Mouse (Mus musculus): Measurements from ENCODE around the gene Med29. TPM values are rescaled to one million over a fixed set of nuclear protein-coding genes. Genes with fewer than 3 reads are reported as not detected.
A peak's percentile ranks its signal among the peaks of the same experiment; 100 is the strongest.

Gene Med29
- polyA plus RNA-seq, 1 experiment from 2014 or later = 57.7 TPM

DNA sequence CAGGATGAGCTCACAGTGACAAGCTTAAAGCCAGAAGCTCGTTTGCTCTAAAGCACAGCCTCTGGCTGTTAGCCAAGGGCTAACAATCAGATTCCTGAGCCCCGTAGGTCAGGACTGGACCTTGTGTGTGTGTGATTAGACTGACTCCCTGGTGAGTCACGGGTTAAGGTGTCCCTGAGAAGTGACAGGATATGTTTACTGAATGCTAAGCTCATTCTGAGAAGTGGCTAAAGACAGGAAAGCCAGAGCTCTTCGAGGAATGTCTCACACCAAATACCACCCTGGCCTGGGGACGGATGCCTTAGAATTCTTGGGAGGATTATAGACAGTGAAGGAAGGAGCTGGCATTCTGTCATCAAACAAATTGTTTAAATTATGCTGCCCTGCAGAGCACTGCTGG lies 34.5 kb downstream of the Med29 start:
- peaks cover 28% of the 10 kb centered on the region for H3K4me1 ChIP-seq
- WGBS = 20% methylated on average over 5 of the region's 5 CpGs
- H3K4me2 ChIP-seq = no peak overlapping the region
- ATAC-seq (replicated peaks; ENCODE audit: low FRiP score) = no peak
- no peaks in the 10 kb centered on the region for H3K9me3 ChIP-seq (replicated peaks)
- H3K4me3 ChIP-seq (replicated peaks) = no peak overlapping the region
- 0 out of 2 replicates have a peak overlapping the region, but pooled peaks have one; percentile 11 for H3K9ac ChIP-seq
- no peaks in the 10 kb centered on the region for H3K27me3 ChIP-seq
- H3K27ac ChIP-seq = peak overlapping the region; percentile 87
- H3K36me3 ChIP-seq = peaks cover 69% of the 10 kb centered on the region

DNA sequence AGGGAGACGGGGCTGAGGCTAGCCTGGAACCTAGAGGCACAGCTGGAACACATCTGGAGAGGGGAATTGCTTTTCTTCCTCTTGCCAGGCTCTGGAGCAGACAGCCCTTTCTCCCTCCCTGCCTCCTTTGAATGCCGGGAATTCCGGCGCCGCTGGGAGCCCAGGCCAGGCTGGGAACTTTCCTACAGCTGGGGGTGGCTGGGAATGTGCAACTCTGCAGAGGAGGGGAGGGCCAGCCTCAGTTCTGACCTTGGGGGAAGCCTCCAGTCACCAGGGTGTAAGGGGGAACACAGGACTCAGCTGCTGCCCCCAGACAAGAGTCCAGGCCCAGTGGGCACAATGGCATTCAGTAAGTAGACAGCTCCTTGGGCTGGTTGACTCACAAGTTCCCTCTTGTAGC lies 35.5 kb downstream of the Med29 start:
- Histone ChIP-seq H3K4me3 (replicated peaks) (no peak overlapping the region), H3K36me3 (peaks cover 69% of the 10 kb centered on the region), H3K4me2 (no peak overlapping the region), H3K9ac (peak overlapping the region; percentile 21; the same call in 1 of the 2 replicates), H3K4me1 (peaks cover 30% of the 10 kb centered on the region), H3K27me3 (no peaks in the 10 kb centered on the region), H3K9me3 (replicated peaks) (no peaks in the 10 kb centered on the region), H3K27ac (peak overlapping the region; percentile 87)
- 3% methylated on average over 5 of the region's 5 CpGs for WGBS
- peak; percentile 60 for ATAC-seq (replicated peaks; ENCODE audit: low FRiP score)

DNA sequence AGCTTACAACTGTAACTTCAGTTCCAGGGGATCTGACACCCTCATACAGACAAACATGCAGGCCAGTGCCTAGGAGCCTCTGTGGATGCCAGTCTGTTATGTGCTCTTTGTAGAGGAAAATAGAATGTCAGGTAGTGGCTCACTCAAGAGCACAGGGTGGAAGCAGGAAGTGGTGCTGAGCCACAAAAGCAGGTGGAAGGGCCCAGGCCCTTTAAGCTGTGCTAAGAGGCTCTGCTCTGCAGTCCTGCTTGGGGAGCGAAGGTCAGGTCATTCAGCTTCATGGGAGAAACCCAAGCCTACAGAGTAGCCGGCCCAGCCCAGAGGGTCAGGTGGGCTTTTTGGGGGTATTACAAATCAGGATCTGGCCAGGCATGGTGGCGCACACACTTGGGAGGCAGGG lies 37.3 kb downstream of the Med29 start:
- Histone ChIP-seq H3K27ac (no peak overlapping the region), H3K4me3 (replicated peaks) (no peak overlapping the region), H3K4me1 (peaks cover 36% of the 10 kb centered on the region), H3K36me3 (peaks cover 56% of the 10 kb centered on the region), H3K4me2 (no peak overlapping the region), H3K9me3 (replicated peaks) (no peaks in the 10 kb centered on the region), H3K27me3 (no peaks in the 10 kb centered on the region), H3K9ac (no peak overlapping the region)
- WGBS = 81% methylated on average over 3 of the region's 3 CpGs
- ATAC-seq (replicated peaks; ENCODE audit: low FRiP score) = no peak

DNA sequence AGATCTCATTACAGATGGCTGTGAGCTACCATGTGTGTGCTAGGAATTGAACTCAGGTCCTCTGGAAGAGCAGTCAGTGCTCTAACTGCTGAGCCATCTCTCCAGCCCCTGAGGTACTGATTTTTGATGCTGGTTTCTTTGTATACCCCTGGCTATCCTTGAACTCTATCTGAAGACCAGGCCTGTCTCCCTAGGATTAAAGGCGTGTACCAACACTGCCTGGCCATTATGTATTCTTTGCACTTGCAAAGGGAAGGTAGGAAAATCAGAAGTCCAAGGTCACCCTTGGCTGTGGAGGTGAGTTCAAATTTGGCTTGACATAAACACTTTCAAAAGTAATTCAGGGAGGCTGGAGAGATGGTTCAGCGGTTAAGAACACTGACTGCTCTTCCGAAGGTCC lies 37.9 kb downstream of the Med29 start:
- H3K9ac ChIP-seq = no peak overlapping the region

DNA sequence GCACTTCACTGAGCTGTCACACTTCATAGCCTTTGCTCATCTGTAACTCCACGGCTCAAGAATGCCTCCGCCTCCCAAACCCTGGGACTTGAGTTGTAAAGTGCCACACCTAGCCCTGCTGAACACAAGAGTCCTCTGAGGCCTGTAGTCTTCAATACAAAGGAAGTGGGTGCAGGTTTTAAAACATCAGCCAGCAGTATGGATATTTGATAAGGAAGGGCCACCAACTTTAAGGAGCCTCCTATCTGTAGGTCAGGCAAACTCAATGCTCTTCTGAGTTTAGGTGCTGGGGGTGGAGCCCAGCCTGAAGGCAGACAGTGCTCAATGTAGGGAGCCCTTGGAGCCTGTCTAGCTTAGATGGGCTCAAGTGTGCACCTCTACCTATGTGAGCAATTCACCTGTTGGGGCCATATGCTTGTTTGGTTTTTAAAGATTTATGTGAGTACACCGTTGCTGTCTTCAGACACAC lies 38.4 kb downstream of the Med29 start:
- no peak for ATAC-seq (replicated peaks; ENCODE audit: low FRiP score)
- Histone ChIP-seq H3K4me3 (replicated peaks) (no peak overlapping the region), H3K36me3 (peaks cover 45% of the 10 kb centered on the region), H3K4me2 (no peak overlapping the region), H3K9ac (no peak overlapping the region), H3K9me3 (replicated peaks) (no peaks in the 10 kb centered on the region), H3K27me3 (no peaks in the 10 kb centered on the region), H3K4me1 (peaks cover 44% of the 10 kb centered on the region), H3K27ac (no peak overlapping the region)
- 64% methylated on average over 3 of the region's 3 CpGs for WGBS

More for the DNA sequence above, 37.9 kb downstream of the Med29 start:
- Histone ChIP-seq H3K9me3 (replicated peaks) (no peaks in the 10 kb centered on the region), H3K4me1 (peaks cover 42% of the 10 kb centered on the region), H3K27me3 (no peaks in the 10 kb centered on the region), H3K4me3 (replicated peaks) (no peak overlapping the region), H3K4me2 (no peak overlapping the region), H3K36me3 (peaks cover 50% of the 10 kb centered on the region), H3K27ac (no peak overlapping the region)
- no peak for ATAC-seq (replicated peaks; ENCODE audit: low FRiP score)
- WGBS = 90% methylated on average over 3 of the region's 3 CpGs

DNA sequence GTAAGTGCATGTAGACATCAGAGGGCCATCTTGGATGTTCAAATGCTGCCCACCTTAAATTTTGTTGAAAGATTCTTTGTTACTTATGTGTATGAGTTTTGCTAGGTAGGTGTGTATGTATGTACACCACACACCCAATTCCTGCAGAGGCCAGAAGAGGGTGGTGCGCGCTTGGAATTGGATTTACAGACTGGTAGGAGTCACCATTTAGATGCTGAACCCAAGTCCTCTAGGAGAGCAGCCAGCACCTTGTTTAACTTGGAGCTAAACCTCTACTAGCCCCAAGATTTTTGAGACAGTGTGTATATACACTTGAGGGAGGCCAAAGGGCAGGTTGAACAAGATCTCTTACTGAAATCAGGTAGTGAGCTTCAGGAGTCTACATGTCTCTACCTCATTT lies 39.2 kb downstream of the Med29 start:
- 0 out of 2 replicates have a peak overlapping the region, but pooled peaks have one; percentile 2 for H3K27ac ChIP-seq
- WGBS = 94% methylated on average over 2 of the region's 2 CpGs

DNA sequence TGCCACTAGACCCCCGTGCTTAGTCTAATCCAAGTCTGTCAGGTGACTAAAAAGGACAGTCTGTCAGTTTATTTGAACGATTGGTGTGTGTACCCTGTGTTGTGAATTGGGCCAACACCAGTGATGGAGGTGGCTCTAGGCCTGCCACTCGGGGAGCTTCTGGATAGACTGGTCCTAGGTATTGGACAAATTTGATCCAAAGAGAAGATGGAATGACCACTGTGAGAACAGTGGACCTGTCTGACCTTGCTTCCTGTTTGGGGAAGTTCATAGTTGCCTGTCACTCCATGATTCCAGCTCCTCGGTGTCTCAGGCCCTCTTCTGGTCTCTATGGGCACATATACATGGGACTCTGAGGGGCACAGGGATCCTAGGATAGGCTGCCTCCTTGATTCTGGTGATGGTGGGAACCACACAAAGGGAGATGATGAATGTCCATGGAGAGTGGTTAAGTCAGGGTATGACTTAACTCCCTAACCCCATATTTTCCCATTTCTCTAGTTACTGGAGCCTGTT lies 40.8 kb downstream of the Med29 start:
- peak overlapping the region; percentile 99 for H3K9ac ChIP-seq
- ATAC-seq (replicated peaks; ENCODE audit: low FRiP score) = no peak
- WGBS = 33% methylated on average over 4 of the region's 4 CpGs
- H3K4me2 ChIP-seq = peak overlapping the region; percentile 71
- peaks cover 20% of the 10 kb centered on the region for H3K4me1 ChIP-seq
- no peaks in the 10 kb centered on the region for H3K9me3 ChIP-seq (replicated peaks)
- peaks cover 38% of the 10 kb centered on the region for H3K36me3 ChIP-seq
- H3K27me3 ChIP-seq = no peaks in the 10 kb centered on the region
- peak overlapping the region; percentile 74 for H3K4me3 ChIP-seq (replicated peaks)
- H3K27ac ChIP-seq = no peak overlapping the region

More for the DNA sequence above, 39.2 kb downstream of the Med29 start:
- no peak for ATAC-seq (replicated peaks; ENCODE audit: low FRiP score)
- Histone ChIP-seq H3K9ac (no peak overlapping the region), H3K4me2 (no peak overlapping the region), H3K9me3 (replicated peaks) (no peaks in the 10 kb centered on the region), H3K4me3 (replicated peaks) (no peak overlapping the region), H3K27me3 (no peaks in the 10 kb centered on the region), H3K4me1 (peaks cover 35% of the 10 kb centered on the region), H3K36me3 (peaks cover 38% of the 10 kb centered on the region)

DNA sequence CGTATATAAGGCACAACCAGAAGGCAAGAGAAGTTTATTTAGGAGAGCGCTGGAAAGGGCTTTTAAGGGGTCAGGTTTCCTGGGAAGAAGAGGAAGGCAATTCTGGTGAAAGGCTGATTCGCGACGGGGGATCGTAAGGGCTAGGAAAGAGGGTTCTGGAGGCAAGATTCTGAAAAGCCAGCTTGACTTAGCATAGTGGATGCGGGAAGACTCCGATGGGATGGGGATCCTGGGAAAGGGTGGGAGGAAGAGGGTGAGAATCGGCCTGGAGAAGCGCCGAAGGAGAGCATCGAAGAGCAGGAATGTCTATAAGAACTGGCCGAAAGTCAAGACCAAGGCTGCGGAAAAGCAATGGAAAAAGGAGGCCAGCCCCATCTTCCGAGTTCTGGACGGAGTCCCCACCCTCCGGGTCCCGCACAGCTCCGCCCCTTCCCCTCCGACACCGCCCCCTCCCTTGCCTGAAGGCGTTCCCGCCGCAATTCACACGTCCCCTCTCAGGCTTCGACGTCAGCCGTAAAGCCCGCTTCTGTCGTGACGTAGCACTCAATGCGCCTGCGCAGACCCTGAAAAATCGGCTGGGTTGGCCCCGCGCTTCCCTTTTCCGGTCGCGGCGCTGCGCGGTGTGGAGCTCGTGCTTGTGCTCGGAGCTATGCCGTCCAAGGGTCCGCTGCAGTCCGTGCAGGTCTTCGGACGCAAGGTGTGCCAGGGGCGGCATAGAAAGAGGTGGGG lies 42.2 kb downstream of the Med29 start, which contains the start of gene Rps16:
Gene Rps16, plus strand, starts transcription at position 498 of the 729 bp plus-strand sequence.
- peak; percentile 93 for ATAC-seq (replicated peaks; ENCODE audit: low FRiP score)
- peak within 1 kb of the TSS; percentile 94 for H3K27ac ChIP-seq
- H3K4me3 ChIP-seq (replicated peaks) = peak within 1 kb of the TSS; percentile 74
- H3K9ac ChIP-seq = peak within 1 kb of the TSS; percentile 99
- no peaks in the 10 kb centered on the region for H3K9me3 ChIP-seq (replicated peaks)
- H3K4me1 ChIP-seq = peaks cover 18% of the 10 kb centered on the region
- under 1% methylated on average over 50 of the region's 50 CpGs for WGBS
- peaks cover 37% of the 10 kb centered on the region for H3K36me3 ChIP-seq
- no peaks in the 10 kb centered on the region for H3K27me3 ChIP-seq
- H3K4me2 ChIP-seq = peak within 1 kb of the TSS; percentile 71

DNA sequence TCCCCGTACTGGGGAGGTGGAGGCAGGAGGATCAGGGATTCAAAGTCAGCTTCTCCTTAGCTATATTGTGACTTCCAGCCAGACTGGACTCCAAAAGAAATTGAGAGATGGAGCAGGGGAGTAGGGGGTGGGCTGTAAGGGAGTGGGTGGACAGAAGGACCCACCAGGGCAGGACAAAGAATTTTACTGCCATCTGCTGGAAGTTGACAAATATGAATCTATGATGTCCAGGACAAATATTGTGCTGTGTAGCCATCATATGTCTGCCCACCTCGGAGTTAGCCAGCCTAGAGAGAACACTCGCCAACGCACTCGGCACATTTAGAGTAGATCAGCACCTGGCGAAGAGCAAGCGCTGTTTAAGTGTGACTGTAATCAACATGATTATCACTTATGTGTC lies 43.9 kb downstream of the Med29 start:
- whole genome bisulfite sequencing = 86% methylated on average over 7 of the region's 7 CpGs
- Histone ChIP-seq H3K27me3 (no peaks in the 10 kb centered on the region), H3K36me3 (peaks cover 21% of the 10 kb centered on the region), H3K9ac (no peak overlapping the region), H3K4me2 (no peak overlapping the region), H3K27ac (no peak overlapping the region), H3K4me1 (peaks cover 18% of the 10 kb centered on the region), H3K4me3 (replicated peaks) (no peak overlapping the region), H3K9me3 (replicated peaks) (no peaks in the 10 kb centered on the region)
- no peak for ATAC-seq (replicated peaks; ENCODE audit: low FRiP score)

DNA sequence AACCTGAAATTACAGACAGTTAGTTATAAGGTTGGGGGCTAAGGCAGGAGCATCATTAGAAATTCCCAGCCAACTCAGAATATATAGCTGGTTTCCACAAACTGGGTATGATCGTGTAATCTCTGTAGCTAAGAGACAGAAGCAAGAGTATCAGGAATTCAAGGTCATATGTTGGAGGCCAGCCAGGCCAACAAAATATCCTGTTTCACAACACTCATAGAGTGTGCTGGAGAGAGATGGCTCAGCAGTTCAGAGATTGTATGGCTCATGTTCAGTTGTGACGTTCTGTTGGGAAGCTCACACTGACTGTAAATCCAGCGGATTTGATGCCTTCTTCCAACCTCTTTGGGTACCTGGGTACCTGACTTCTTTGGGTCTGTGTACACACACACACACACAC lies 44.8 kb downstream of the Med29 start:
- Histone ChIP-seq H3K27ac (no peak overlapping the region), H3K4me1 (peaks cover 18% of the 10 kb centered on the region), H3K4me2 (no peak overlapping the region), H3K9me3 (replicated peaks) (no peaks in the 10 kb centered on the region), H3K4me3 (replicated peaks) (no peak overlapping the region), H3K36me3 (peaks cover 12% of the 10 kb centered on the region), H3K27me3 (no peaks in the 10 kb centered on the region), H3K9ac (no peak overlapping the region)
- ATAC-seq (replicated peaks; ENCODE audit: low FRiP score) = no peak
- WGBS = 66% methylated on average over 3 of the region's 3 CpGs

DNA sequence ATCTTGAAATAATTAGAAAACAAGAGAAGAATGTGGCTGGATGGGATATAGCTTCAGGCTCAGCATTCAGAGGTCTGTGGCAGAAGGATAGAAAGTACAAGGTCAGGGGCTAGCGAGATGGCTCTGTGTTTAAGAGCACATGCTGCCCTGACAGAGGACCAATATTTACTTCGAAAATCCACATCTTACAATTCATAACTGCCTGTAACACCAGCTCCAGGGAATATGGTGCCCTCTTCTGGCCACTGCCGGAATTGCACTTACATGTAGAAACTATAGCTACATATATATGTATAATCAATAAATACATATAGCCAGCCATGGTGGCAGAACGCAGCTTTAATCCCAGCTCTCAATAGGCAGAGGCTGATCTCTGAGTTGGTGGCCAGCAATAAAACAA lies 47.9 kb downstream of the Med29 start:
- Histone ChIP-seq H3K36me3 (no peaks in the 10 kb centered on the region), H3K4me2 (no peak overlapping the region), H3K27me3 (no peaks in the 10 kb centered on the region), H3K4me1 (peaks cover 22% of the 10 kb centered on the region), H3K9ac (no peak overlapping the region), H3K9me3 (replicated peaks) (no peaks in the 10 kb centered on the region), H3K4me3 (replicated peaks) (no peak overlapping the region), H3K27ac (no peak overlapping the region)
- ATAC-seq (replicated peaks; ENCODE audit: low FRiP score) = no peak
- 11% methylated on average over 4 of the region's 4 CpGs for WGBS

DNA sequence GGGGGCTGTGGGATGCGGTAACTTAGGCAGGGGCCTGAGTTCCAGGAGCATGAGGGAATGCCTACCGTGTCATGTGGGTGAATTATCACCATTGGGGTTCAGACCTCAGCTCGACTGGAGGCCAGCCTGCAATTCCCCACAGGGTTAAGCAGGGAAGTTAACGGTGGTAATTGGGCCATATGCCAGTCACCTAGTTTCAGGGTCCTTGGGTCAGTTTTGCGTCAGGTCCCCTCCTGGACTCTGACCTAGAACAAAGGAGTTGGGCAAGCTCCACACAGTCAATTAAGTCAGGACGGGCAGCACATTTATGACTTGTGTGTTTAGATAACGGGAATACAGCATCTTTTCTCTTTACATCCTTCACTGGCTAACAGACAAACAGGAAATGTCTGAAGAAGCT lies 51.1 kb downstream of the Med29 start:
- Histone ChIP-seq H3K27me3 (no peaks in the 10 kb centered on the region), H3K36me3 (no peaks in the 10 kb centered on the region), H3K4me3 (replicated peaks) (no peak overlapping the region), H3K4me2 (peak overlapping the region; percentile 18; the same call in 1 of the 2 replicates), H3K27ac (peak overlapping the region; percentile 74), H3K9ac (no peak overlapping the region), H3K4me1 (peaks cover 35% of the 10 kb centered on the region), H3K9me3 (replicated peaks) (no peaks in the 10 kb centered on the region)
- WGBS = 11% methylated on average over 7 of the region's 7 CpGs
- ATAC-seq (replicated peaks; ENCODE audit: low FRiP score) = no peak

Data from kidney, embryonic 15.5 days (tissue).